Mouse (Mus musculus): ENCODE data around the gene Med25.

Gene Med25

GRCm38 (mm10) chr7:44846804-44847203 is 45.7 kb downstream of the Med25 start:
- no peak for DNase-seq (ENCODE audit: low spot score)

DNA sequence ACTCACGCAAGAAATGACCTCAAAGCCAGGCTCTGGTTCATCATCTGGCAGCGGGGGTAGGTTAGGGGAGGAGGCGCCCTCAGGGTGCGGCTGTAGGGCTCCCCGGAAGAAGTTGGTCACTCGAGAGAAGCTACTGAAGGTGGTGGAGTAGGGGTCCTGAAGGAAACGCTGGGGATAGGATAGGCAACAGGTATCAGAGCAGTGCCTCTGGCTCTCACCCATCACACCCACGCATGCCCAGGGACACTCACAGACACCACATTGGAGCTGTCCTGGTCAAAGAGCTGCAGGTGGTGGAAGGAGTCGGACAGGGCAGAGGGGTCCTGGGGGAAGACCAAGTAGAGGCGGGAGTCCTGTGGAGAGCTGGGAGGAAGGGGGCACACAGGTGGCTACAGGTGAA is 47.5 kb downstream of the Med25 start:
- DNase-seq (ENCODE audit: low spot score): no peak

- DNase-seq (ENCODE audit: low spot score): no peak
Observed at GRCm38 (mm10) chr7:44841825-44842463, 50.6 kb downstream of the Med25 start.

DNA sequence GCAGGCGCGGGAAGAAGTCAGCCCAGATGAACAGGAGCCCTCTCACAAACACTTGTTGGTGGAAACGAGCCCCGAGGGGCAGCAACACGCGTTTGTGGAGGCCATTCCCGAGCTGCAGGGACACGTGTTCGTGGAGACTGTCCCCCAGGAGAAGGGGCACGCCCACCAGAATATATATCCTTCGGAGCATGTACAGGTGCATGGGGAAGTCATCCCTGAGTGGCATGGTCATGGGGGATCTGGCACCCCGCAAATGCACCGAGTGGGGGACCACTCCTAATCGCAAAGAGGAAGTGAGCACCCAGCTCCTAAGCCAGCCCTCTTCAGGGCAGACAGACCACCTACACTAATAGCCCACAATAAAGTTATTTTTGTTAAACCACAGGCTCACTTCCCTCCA is 52.1 kb downstream of the Med25 start:
- DNase-seq (ENCODE audit: low spot score): no peak

DNA sequence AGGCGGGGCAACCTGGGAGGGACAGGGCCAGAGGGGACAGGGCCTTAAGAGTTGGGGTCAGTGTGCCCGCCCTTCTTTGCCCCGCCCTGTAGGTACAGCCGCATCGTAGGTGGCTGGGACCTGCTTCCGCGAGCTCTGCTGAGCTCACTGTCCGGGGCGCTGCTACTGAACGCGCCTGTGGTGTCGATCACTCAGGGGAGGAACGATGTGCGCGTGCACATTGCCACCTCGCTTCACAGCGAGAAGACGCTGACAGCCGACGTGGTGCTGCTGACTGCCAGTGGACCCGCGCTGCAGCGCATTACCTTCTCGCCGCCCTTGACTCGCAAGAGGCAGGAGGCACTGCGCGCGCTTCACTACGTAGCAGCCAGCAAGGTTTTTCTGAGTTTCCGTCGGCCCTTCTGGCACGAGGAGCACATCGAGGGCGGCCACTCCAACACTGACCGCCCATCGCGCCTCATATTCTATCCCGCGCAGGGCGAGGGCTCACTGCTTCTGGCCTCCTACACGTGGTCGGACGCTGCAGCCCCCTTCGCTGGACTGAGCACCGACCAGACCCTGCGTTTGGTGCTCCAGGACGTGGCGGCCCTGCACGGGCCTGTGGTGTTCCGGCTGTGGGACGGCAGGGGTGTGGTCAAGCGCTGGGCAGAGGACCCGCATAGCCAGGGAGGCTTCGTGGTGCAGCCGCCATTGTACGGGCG is 52.9 kb downstream of the Med25 start:
- no peak for DNase-seq (ENCODE audit: low spot score)

- no peak for DNase-seq (ENCODE audit: low spot score)
Observed at GRCm38 (mm10) chr7:44839171-44839490, 53.4 kb downstream of the Med25 start.

DNA sequence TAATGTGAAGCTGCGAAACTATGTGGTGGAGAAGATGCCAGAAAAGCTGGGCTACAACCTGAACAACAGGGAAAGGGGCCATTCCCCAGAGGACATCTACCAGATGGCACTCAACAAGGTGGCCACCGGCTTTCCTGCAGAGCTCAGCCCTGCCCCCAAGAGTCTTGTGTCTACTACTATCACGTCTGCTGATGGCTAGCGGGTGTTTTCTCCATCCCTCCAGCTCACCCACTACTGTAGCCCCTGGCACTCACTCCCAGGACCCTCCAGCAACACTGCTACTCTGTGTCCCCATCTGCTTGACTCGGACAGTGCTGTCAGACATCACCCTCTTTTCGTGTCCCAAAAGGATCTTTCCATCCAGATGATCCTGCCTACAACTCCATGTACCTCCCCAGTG is 54.4 kb downstream of the Med25 start:
- DNase-seq (ENCODE audit: low spot score): no peak

GRCm38 (mm10) chr7:44836423-44837053 is 56.0 kb downstream of the Med25 start:
- no peak for DNase-seq (ENCODE audit: low spot score)

- no peak for DNase-seq (ENCODE audit: low spot score)
Observed at GRCm38 (mm10) chr7:44836016-44836404, 56.5 kb downstream of the Med25 start.

- no peak for DNase-seq (ENCODE audit: low spot score)
Observed at GRCm38 (mm10) chr7:44835373-44836015, 57.0 kb downstream of the Med25 start.

DNA sequence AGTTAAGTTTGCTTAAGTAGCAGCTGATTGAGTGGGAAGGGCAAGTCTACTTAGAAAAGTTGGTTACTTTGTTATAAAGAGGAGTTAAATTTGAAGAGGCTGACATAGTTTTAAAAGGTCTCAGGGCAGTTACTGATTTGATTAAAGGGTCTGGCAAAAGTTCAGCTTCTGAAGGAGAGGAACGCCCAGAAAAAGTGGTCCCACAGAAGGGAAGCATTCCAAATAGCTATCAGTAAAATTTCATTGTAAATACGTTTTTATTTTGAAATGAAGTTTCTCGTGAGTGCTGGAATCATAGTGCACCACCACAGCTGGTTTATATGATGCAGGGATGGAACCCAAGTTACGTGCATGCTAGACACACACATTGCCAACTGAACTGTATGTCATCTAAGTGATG is 59.7 kb downstream of the Med25 start:
- no peak for DNase-seq (ENCODE audit: low spot score)

GRCm38 (mm10) chr7:44828706-44829105 is 63.8 kb downstream of the Med25 start:
- no peak for DNase-seq (ENCODE audit: low spot score)

DNA sequence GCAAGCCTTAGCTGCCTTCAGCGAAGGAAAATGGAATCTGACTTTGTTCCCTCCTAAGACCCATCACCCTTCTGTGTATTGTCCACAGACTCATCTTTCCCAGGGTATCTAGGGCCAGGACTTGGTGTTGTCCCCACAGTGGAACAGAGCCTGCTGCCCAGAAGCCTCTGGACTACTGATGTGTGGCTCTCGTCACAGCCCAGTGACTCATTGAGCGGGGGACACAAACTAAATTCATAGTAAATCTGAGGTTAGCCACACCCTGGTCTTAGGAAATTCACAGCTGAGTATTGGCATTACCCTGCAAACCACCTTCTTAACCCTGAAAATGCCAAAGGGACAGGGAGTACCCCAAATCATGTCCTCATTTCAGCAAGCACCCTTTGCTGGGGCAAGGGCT is 65.7 kb downstream of the Med25 start:
- no peak for DNase-seq (ENCODE audit: low spot score)

Measured in c-Kit-positive CD71-positive TER-119-positive erythroid progenitor cells, embryonic 14.5 days (primary cell).